Mouse (Mus musculus) liver, embryonic 14.5 days (tissue): ENCODE measurements at regions not wholly inside any gene's neighbourhood (a gene's known extent, or its start where the extent isn't known, plus 50 kb on each side); places are given as distances from the start of the nearest gene placed in this dataset.

Source experiments
- ATAC-seq: fragments of 200-750 bp; cut with Nextera tagmentation; 2 replicates; pipeline ENCODE4 v1.8.0; 2017; ENCODE audit warnings: moderate number of reproducible peaks, mild to moderate bottlenecking, moderate library complexity; ENCODE audit not compliant: insufficient read depth
- DNase-seq, 3 experiments: peaks; one replicate each; pipeline ENCODE4 v3.0.0-alpha.2; 2012 to 2013; ENCODE audit warnings: low read depth in 3 of 3, low spot score in 3 of 3
- H3K27ac ChIP-seq: fragments of 300-500 bp; sonication (generic); 2 replicates; pipeline ENCODE4 v1.5.1; 2014; ENCODE audit warnings: moderate library complexity, mild to moderate bottlenecking, control low read depth, inconsistent platforms
- H3K27me3 ChIP-seq: fragments of 300-500 bp; sonication (generic); 2 replicates; pipeline ENCODE4 v1.6.1; 2014; ENCODE audit warnings: mild to moderate bottlenecking, low read length, moderate library complexity; ENCODE audit not compliant: control insufficient read depth, insufficient read depth
- H3K36me3 ChIP-seq: fragments of 300-500 bp; sonication (generic); replicated peaks from 2 replicates; pipeline ENCODE4 v1.6.1; 2014; ENCODE audit warnings: low read depth; ENCODE audit not compliant: control insufficient read depth, insufficient read depth
- H3K4me1 ChIP-seq, 2 experiments: fragments of 200-500 bp in 1 of 2; fragments of 300-500 bp in 1 of 2; sonication (generic) in 1 of 2; replicated peaks; 2 replicates each; pipeline ENCODE4 v1.6.1; 2012 to 2014; ENCODE audit warnings: antibody characterized with exemption in 1 of 2, inconsistent platforms in 1 of 2, low read length in 1 of 2; ENCODE audit not compliant: control insufficient read depth in 2 of 2, insufficient read depth in 2 of 2
- H3K4me2 ChIP-seq: fragments of 300-500 bp; sonication (generic); 2 replicates; pipeline ENCODE4 v1.6.1; 2014; ENCODE audit warnings: low read depth, mild to moderate bottlenecking, control low read depth, moderate library complexity
- H3K4me3 ChIP-seq, 2 experiments: fragments of 200-500 bp in 1 of 2; fragments of 300-500 bp in 1 of 2; sonication (generic) in 1 of 2; 2 replicates each; pipeline ENCODE4 v1.5.1; 2012 to 2014; ENCODE audit warnings: low read depth in 2 of 2, low read length in 2 of 2, mild to moderate bottlenecking in 2 of 2, control low read depth in 1 of 2, inconsistent platforms in 1 of 2, moderate library complexity in 1 of 2; ENCODE audit not compliant: insufficient read depth in 1 of 2
- H3K9ac ChIP-seq: fragments of 300-500 bp; sonication (generic); replicated peaks from 2 replicates; pipeline ENCODE4 v1.6.1; 2014; ENCODE audit warnings: mild to moderate bottlenecking, control low read depth, moderate library complexity
- H3K9me3 ChIP-seq: fragments of 300-500 bp; sonication (generic); 2 replicates; pipeline ENCODE4 v1.6.1; 2016; ENCODE audit warnings: low read length, mixed read lengths; ENCODE audit not compliant: control insufficient read depth
- CTCF ChIP-seq: IDR thresholded peaks from 2 replicates; pipeline ENCODE4 v1.5.1; 2016; ENCODE audit warnings: antibody characterized with exemption, low read depth, control low read depth
- EP300 ChIP-seq: IDR thresholded peaks from 2 replicates; pipeline ENCODE4 v1.6.1; 2016; ENCODE audit warnings: antibody characterized with exemption, low read depth
- WGBS: fragments of 180-500 bp; shearing (Covaris S2); extraction: QIAGEN DNeasy Blood & Tissue Kit; methylation state at CpG from one replicate; pipeline ENCODE4 v1.1.7; 2014; ENCODE audit not compliant: insufficient replicate concordance; 5-methylcytosine and 5-hydroxymethylcytosine counted together

DNA sequence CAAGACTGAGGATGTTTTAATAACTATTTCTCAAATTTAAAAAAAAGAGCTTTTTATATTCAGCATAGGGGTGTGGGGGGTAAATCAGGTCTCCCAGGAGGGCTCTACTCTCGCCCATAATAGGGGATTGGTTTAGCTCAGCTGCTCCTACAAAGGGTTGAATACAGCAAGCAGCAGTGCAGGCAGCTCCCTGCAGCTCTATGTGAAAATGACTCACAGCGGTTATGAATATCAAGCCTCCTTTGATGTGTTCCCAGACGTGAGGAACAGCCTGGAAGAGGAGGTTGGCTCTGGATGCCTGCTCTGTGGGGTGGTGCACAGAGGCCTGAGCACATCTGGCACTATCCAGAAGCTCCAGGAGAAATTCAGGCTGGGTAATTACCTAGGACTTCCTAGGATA lies 192.3 kb downstream of the Dad1 start:
- Histone ChIP-seq H3K4me2 (no peak overlapping the region), H3K4me1 (peaks cover 9 to 16% of the 10 kb centered on the region in 2 experiments), H3K4me3 (no peak overlapping the region), H3K27me3 (peaks cover 4% of the 10 kb centered on the region), H3K27ac (no peak overlapping the region), H3K36me3 (no peaks in the 10 kb centered on the region), H3K9me3 (no peaks in the 10 kb centered on the region), H3K9ac (no peak overlapping the region)
- 39% methylated on average over 3 of the region's 3 CpGs for WGBS
- no peak for TF ChIP-seq CTCF
- TF ChIP-seq EP300 = no peak
- ATAC-seq (no peak), DNase-seq (no peak)

DNA sequence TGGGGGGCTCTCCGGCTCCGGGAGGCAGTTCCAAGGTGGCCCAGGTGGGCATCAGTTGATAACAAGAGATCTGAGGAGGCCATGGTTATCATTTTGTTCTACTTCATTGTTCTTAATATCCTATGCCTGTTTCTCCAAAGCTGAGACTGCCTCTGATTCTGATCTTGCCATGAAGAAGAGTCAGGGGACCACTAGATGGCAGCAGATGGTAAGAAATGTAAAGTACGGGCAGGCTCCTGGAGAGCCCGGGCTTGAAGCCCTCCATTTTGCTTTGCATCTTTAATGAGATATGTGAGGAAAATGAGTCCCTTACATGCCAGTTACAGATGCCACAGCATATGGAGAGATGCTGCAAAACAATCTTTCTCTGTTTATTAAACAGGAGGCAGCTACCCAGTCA lies 194.1 kb downstream of the Dad1 start:
- no peak overlapping the region for H3K27ac ChIP-seq
- H3K4me2 ChIP-seq = no peak overlapping the region
- H3K9ac ChIP-seq = no peak overlapping the region
- peaks cover 3 to 7% of the 10 kb centered on the region in 2 experiments for H3K4me1 ChIP-seq
- H3K36me3 ChIP-seq = no peaks in the 10 kb centered on the region
- ATAC-seq = no peak
- no peak for TF ChIP-seq EP300
- peak; percentile 67 for TF ChIP-seq CTCF
- peak; percentile 42 to 54 (median 49) for DNase-seq
- H3K27me3 ChIP-seq = peaks cover 4% of the 10 kb centered on the region
- 14% methylated on average over 4 of the region's 4 CpGs for WGBS
- no peak overlapping the region for H3K4me3 ChIP-seq
- H3K9me3 ChIP-seq = no peaks in the 10 kb centered on the region

DNA sequence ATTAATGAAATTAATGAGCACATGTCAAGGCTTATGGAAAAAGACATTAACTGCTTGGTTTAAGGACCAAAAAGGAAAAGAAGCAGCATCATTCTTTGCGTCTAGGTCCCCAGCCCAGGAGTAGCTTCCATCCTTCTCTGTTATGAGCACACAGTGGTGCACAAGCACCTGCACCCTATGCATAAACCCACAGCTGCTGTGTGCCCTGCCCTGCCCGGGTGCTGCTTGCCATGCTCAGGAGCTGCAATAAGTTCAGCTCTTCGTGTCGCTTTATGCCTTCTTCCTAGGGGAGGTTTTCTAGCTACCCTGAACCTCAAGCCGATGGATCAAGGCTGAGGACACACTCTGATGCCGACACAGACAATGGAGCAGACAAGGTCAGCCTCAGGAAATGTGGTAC lies 194.8 kb downstream of the Dad1 start:
- DNase-seq (no peak), ATAC-seq (no peak)
- H3K4me3 ChIP-seq = no peak overlapping the region
- 61% methylated on average over 6 of the region's 6 CpGs for WGBS
- H3K9ac ChIP-seq = no peak overlapping the region
- H3K9me3 ChIP-seq = no peaks in the 10 kb centered on the region
- no peak overlapping the region for H3K27ac ChIP-seq
- H3K4me1 ChIP-seq = no peaks in the 10 kb centered on the region
- TF ChIP-seq CTCF = no peak
- no peak for TF ChIP-seq EP300
- H3K4me2 ChIP-seq = no peak overlapping the region
- H3K27me3 ChIP-seq = peaks cover 4% of the 10 kb centered on the region
- no peaks in the 10 kb centered on the region for H3K36me3 ChIP-seq

DNA sequence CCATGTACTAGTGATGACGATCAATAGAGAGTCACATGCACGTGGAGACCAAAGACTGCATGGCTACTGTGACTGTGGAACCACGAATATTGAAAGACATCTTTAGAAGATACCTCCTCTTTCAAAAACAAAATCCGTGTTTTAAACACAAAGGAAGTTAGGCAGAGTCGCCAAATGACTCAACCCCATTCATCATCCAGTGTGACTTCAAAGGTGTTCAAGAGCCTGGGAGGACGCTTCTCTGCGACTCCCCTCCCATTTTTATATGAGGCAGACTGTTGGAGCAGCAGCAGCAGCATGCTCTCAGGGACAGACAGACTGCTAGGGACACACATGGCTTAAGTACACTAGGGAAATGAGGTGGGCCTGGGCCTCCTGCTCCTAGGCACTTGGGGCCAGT lies 197.2 kb downstream of the Dad1 start:
- no peak overlapping the region for H3K27ac ChIP-seq
- WGBS = 59% methylated on average over 7 of the region's 7 CpGs
- H3K4me2 ChIP-seq = no peak overlapping the region
- H3K4me3 ChIP-seq = no peak overlapping the region
- H3K9me3 ChIP-seq = no peaks in the 10 kb centered on the region
- H3K4me1 ChIP-seq = no peaks in the 10 kb centered on the region
- TF ChIP-seq EP300 (no peak), CTCF (no peak)
- H3K9ac ChIP-seq = no peak overlapping the region
- ATAC-seq = no peak
- DNase-seq = no peak
- no peaks in the 10 kb centered on the region for H3K36me3 ChIP-seq
- no peaks in the 10 kb centered on the region; the same call in 1 of the 2 replicates for H3K27me3 ChIP-seq

DNA sequence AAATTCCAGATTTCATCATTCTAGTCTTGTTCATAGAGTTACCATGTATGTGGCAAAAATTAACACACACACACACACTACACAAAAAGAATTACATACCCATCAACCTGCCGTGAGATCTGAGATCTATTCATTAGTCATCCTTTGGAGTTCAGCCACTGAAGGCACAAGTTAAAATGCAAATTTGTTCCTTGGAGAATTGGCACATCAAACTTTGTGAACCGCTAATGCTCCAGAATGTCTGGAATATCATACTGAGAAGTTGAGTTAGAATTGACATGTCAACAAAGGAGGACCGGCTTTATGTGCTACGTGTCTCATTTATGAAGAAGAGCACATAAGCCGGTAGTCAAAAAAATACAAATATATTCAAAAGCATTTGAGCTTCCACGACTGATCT lies 198.5 kb downstream of the Dad1 start:
- Histone ChIP-seq H3K4me1 (no peaks in the 10 kb centered on the region), H3K4me2 (no peak overlapping the region), H3K9me3 (no peaks in the 10 kb centered on the region), H3K36me3 (no peaks in the 10 kb centered on the region), H3K4me3 (no peak overlapping the region), H3K27me3 (no peaks in the 10 kb centered on the region), H3K27ac (no peak overlapping the region), H3K9ac (no peak overlapping the region)
- no peak for TF ChIP-seq EP300
- TF ChIP-seq CTCF = no peak
- WGBS = 71% methylated on average over 6 of the region's 6 CpGs
- DNase-seq (no peak), ATAC-seq (no peak)
